In genomic region chr3:152320972-152321645, GRCm38 (mm10) we compare ENCODE assay signal across 17 mouse cellular contexts. TPM values are rescaled to one million over a fixed set of nuclear protein-coding genes. Genes with fewer than 3 reads are reported as not detected.
DNase-seq lines count a peak whose midpoint lies in the region; ATAC-seq and TF ChIP-seq lines count a peak whose summit lies in the region.
"Had no signal": no experiment of that assay in that cellular context is flagged by ENCODE, and none has a peak within 500 bp of the region (broad histone marks: within the 10 kb centered on the region; RNA-seq: fewer than 3 reads in every experiment).

No protein-coding gene starts in this region.

- peak; percentile 36 for TF ChIP-seq RAD21 in MEL (IDR thresholded peaks at IDR 0.05; ENCODE audit: low read depth, low read length)

- no peak for DNase-seq in kidney, postnatal 0 days (ENCODE audit: low spot score)
- DNase-seq in kidney, postnatal 14 days, result no peak
- DNase-seq in MEL (ENCODE audit: low read depth, low spot score), result no peak
- no peak for DNase-seq in frontal cortex, postnatal 10 days (ENCODE audit: low spot score in 2 of 2)
- DNase-seq in layer of hippocampus, postnatal 25 days (ENCODE audit: extremely low spot score in 1 of 2, low spot score in 1 of 2), result no peak
- DNase-seq: adrenal gland, postnatal 10 days; cerebellum, postnatal 25 days; forebrain, postnatal 0 days; gastrocnemius, postnatal 36 days; midbrain, embryonic 14.5 days; thymus, postnatal 36 days had no signal

- no peak overlapping the region for H3K27ac ChIP-seq in kidney, postnatal 0 days
- no peak overlapping the region for H3K27ac ChIP-seq in MEL (ENCODE audit: control insufficient read depth, low read depth, low read length)
- peak overlapping the region; percentile 20; the same call in 1 of the 2 replicates for H3K27ac ChIP-seq in heart, embryonic 13.5 days (replicated peaks)
- H3K27ac ChIP-seq: embryonic facial prominence, embryonic 15.5 days; hindbrain, embryonic 14.5 days; neural tube, embryonic 12.5 days; stomach, embryonic 15.5 days had no signal

- H3K4me2 ChIP-seq in kidney, postnatal 0 days (ENCODE audit: low read length), result no peak overlapping the region
- no peak overlapping the region for H3K4me2 ChIP-seq in heart, embryonic 13.5 days
- H3K4me2 ChIP-seq: embryonic facial prominence, embryonic 15.5 days; hindbrain, embryonic 14.5 days; neural tube, embryonic 12.5 days; stomach, embryonic 15.5 days had no signal

- WGBS in kidney, postnatal 0 days, result 88% methylated on average over 10 of the region's 10 CpGs
- WGBS in heart, embryonic 13.5 days, result 79% methylated on average over 10 of the region's 10 CpGs

- peaks cover 3% of the 10 kb centered on the region; the same call in 1 of the 2 replicates for H3K36me3 ChIP-seq in kidney, postnatal 0 days (ENCODE audit: insufficient read depth, low read length)
- H3K36me3 ChIP-seq in MEL (ENCODE audit: control insufficient read depth in 1 of 2, insufficient read depth in 2 of 2, low read length in 2 of 2), result peaks cover 1 to 5% of the 10 kb centered on the region in 2 experiments
- peaks cover 35% of the 10 kb centered on the region for H3K36me3 ChIP-seq in heart, embryonic 13.5 days
- H3K36me3 ChIP-seq: stomach, embryonic 15.5 days had no signal

- H3K4me1 ChIP-seq in kidney, postnatal 0 days (replicated peaks; ENCODE audit: insufficient read depth, low read length), result no peaks in the 10 kb centered on the region
- peaks cover 2 to 8% of the 10 kb centered on the region in 2 experiments; a peak in 3 of 4 replicates for H3K4me1 ChIP-seq in MEL (ENCODE audit: control insufficient read depth in 1 of 2, insufficient read depth in 2 of 2, low read length in 2 of 2)
- H3K4me1 ChIP-seq in heart, embryonic 13.5 days, result peaks cover 2% of the 10 kb centered on the region; the same call in 1 of the 2 replicates
- H3K4me1 ChIP-seq: embryonic facial prominence, embryonic 15.5 days; neural tube, embryonic 12.5 days; stomach, embryonic 15.5 days had no signal

- TF ChIP-seq EP300 in MEL (IDR thresholded peaks at IDR 0.05; ENCODE audit: low read depth in 1 of 2, low read length in 2 of 2), result no peak

- no peak for ATAC-seq in kidney, postnatal 0 days (replicated peaks; ENCODE audit: low FRiP score, low read depth)
- no peak for ATAC-seq in heart, embryonic 13.5 days (ENCODE audit: extremely low read depth, insufficient number of reproducible peaks, low FRiP score, low TSS enrichment)
- ATAC-seq in megakaryocyte-erythroid progenitor cell, adult 5-6 weeks (replicated peaks; ENCODE audit: low FRiP score, low TSS enrichment, poor library complexity, severe bottlenecking), result peak; percentile 50; the same call in 1 of the 2 replicates
- ATAC-seq: forebrain, postnatal 0 days had no signal

- no peaks in the 10 kb centered on the region for H3K9me3 ChIP-seq in kidney, postnatal 0 days (replicated peaks; ENCODE audit: low read length)
- H3K9me3 ChIP-seq in MEL (replicated peaks; ENCODE audit: insufficient read depth, low read length), result no peaks in the 10 kb centered on the region
- H3K9me3 ChIP-seq in heart, embryonic 13.5 days, result no peaks in the 10 kb centered on the region
- H3K9me3 ChIP-seq: embryonic facial prominence, embryonic 15.5 days; neural tube, embryonic 12.5 days; stomach, embryonic 15.5 days had no signal

- no peak for TF ChIP-seq POLR2A in MEL (IDR thresholded peaks at IDR 0.05; ENCODE audit: control insufficient read depth in 1 of 2, insufficient read depth in 1 of 2, low read depth in 1 of 2, low read length in 2 of 2, poor library complexity in 1 of 2)

- TF ChIP-seq CTCF in kidney, postnatal 0 days (IDR thresholded peaks at IDR 0.05; ENCODE audit: low read depth), result peak; percentile 28; the same call in 1 of the 2 replicates
- peak in 2 of 3 experiments; percentile 7 to 31; a peak in 2 of 6 replicates for TF ChIP-seq CTCF in MEL (IDR thresholded peaks at IDR 0.05 in 2 of 3, conservative IDR thresholded peaks at IDR 0.05 in 1 of 3; ENCODE audit: control insufficient read depth in 1 of 3, insufficient read depth in 1 of 3, low read depth in 2 of 3, low read length in 3 of 3, poor library complexity in 1 of 3, severe bottlenecking in 1 of 3)

- no peak overlapping the region for H3K4me3 ChIP-seq in kidney, postnatal 0 days (replicated peaks; ENCODE audit: low read depth, low read length)
- H3K4me3 ChIP-seq in MEL (ENCODE audit: control insufficient read depth in 1 of 2, insufficient read depth in 1 of 2, low read depth in 2 of 2, low read length in 2 of 2), result no peak overlapping the region
- no peak overlapping the region for H3K4me3 ChIP-seq in heart, embryonic 13.5 days
- H3K4me3 ChIP-seq: embryonic facial prominence, embryonic 15.5 days; neural tube, embryonic 12.5 days; stomach, embryonic 15.5 days had no signal

- H3K9ac ChIP-seq in kidney, postnatal 0 days (ENCODE audit: low read depth, low read length), result no peak overlapping the region
- no peak overlapping the region for H3K9ac ChIP-seq in MEL (ENCODE audit: control insufficient read depth, low read depth, low read length, poor library complexity, severe bottlenecking)
- no peak overlapping the region for H3K9ac ChIP-seq in heart, embryonic 13.5 days
- H3K9ac ChIP-seq: embryonic facial prominence, embryonic 15.5 days; forebrain, postnatal 0 days; hindbrain, embryonic 14.5 days; neural tube, embryonic 12.5 days; stomach, embryonic 15.5 days had no signal

- H3K27me3 ChIP-seq in kidney, postnatal 0 days (ENCODE audit: insufficient read depth, low read length), result no peaks in the 10 kb centered on the region
- no peaks in the 10 kb centered on the region for H3K27me3 ChIP-seq in MEL (ENCODE audit: control insufficient read depth in 1 of 2, insufficient read depth in 2 of 2, low read length in 2 of 2)
- no peaks in the 10 kb centered on the region for H3K27me3 ChIP-seq in heart, embryonic 13.5 days (replicated peaks)
- H3K27me3 ChIP-seq: embryonic facial prominence, embryonic 15.5 days; neural tube, embryonic 12.5 days; stomach, embryonic 15.5 days had no signal

- H3K79me2 ChIP-seq in MEL (ENCODE audit: control insufficient read depth, insufficient read depth, low read length, poor library complexity), result no peaks in the 10 kb centered on the region

TF ChIP-seq in MEL, 35 proteins besides CTCF, POLR2A, EP300 and RAD21:
- TF ChIP-seq HCFC1 (IDR thresholded peaks at IDR 0.05; ENCODE audit: low read depth, low read length) (no peak), MYC (IDR thresholded peaks at IDR 0.05; ENCODE audit: low read depth, low read length) (no peak), TBP (IDR thresholded peaks at IDR 0.05; ENCODE audit: low read depth, low read length) (no peak), ZKSCAN1 (IDR thresholded peaks at IDR 0.05; ENCODE audit: low read depth, low read length) (no peak), RCOR1 (IDR thresholded peaks at IDR 0.05; ENCODE audit: low read depth, low read length) (no peak), TCF12 (IDR thresholded peaks at IDR 0.05; ENCODE audit: low read depth, low read length) (no peak), BHLHE40 (IDR thresholded peaks at IDR 0.05; ENCODE audit: borderline replicate concordance, low read depth, low read length) (no peak), GATA1 (IDR thresholded peaks at IDR 0.05; ENCODE audit: low read depth, low read length) (no peak), ELF1 (IDR thresholded peaks at IDR 0.05; ENCODE audit: low read depth, low read length) (no peak), ZC3H11A (IDR thresholded peaks at IDR 0.05; ENCODE audit: low read depth, low read length) (peak; percentile 22; the same call in 1 of the 2 replicates), SMC3 (IDR thresholded peaks at IDR 0.05; ENCODE audit: low read depth, low read length) (peak; percentile 17; the same call in 1 of the 2 replicates), UBTF (IDR thresholded peaks at IDR 0.05; ENCODE audit: borderline replicate concordance, insufficient read depth, low read depth, low read length) (no peak), E2F4 (IDR thresholded peaks at IDR 0.05; ENCODE audit: borderline replicate concordance, low read depth, low read length) (no peak), POLR2AphosphoS5 (IDR thresholded peaks at IDR 0.05; ENCODE audit: borderline replicate concordance, low read depth, low read length) (no peak), MXI1 (IDR thresholded peaks at IDR 0.05; ENCODE audit: low read depth, low read length) (no peak)

RNA-seq across cellular contexts. Expression of gene Miga1, which starts 19.1 kb away (rescaled TPM):
- 14.4 and 14.6 TPM in 2 replicates for polyA plus RNA-seq in kidney, postnatal 0 days (2015; fragmentation: Nextera tagmentation; extraction: Ambion mirVana)
- 10.4 and 14.2 TPM in 2 replicates for total RNA-seq in MEL (2012; rRNA removed)
- 10 to 100 TPM in 1 of 2 experiments, not detected in 1; 16.2 TPM for polyA plus RNA-seq in MEL (2012; ENCODE audit: insufficient read depth in 1 of 2, insufficient read length in 2 of 2, low read depth in 1 of 2, low replicate concordance in 2 of 2, missing spikeins in 1 of 2)
- polyA plus RNA-seq in heart, embryonic 13.5 days (2015; fragmentation: Nextera tagmentation; extraction: Ambion mirVana), result 10.8 and 12.0 TPM in 2 replicates
- 16.9 and 18.8 TPM in 2 replicates for total RNA-seq in megakaryocyte-erythroid progenitor cell, adult 5-6 weeks (2014; fragmentation: Nextera tagmentation)
- 18.9 and 26.8 TPM in 2 replicates for total RNA-seq in megakaryocyte-erythroid progenitor cell, adult 5-6 weeks (2017)
- 10 to 100 TPM; 72.0 to 79.1 TPM for total RNA-seq in layer of hippocampus, postnatal 25 days (2021)

RNA-seq across cellular contexts. Expression of gene Usp33, which starts 25.2 kb away (rescaled TPM):
- polyA plus RNA-seq in kidney, postnatal 0 days (2015; fragmentation: Nextera tagmentation; extraction: Ambion mirVana), result 30.5 and 30.7 TPM in 2 replicates
- 31.0 and 34.1 TPM in 2 replicates for total RNA-seq in MEL (2012; rRNA removed)
- 10 to 100 TPM in 1 of 2 experiments, not detected in 1; 32.3 TPM for polyA plus RNA-seq in MEL (2012; ENCODE audit: insufficient read depth in 1 of 2, insufficient read length in 2 of 2, low read depth in 1 of 2, low replicate concordance in 2 of 2, missing spikeins in 1 of 2)
- 25.5 and 28.2 TPM in 2 replicates for polyA plus RNA-seq in heart, embryonic 13.5 days (2015; fragmentation: Nextera tagmentation; extraction: Ambion mirVana)
- 56.1 and 105 TPM in 2 replicates for total RNA-seq in megakaryocyte-erythroid progenitor cell, adult 5-6 weeks (2014; fragmentation: Nextera tagmentation)
- 93.4 and 95.7 TPM in 2 replicates for total RNA-seq in megakaryocyte-erythroid progenitor cell, adult 5-6 weeks (2017)
- total RNA-seq in layer of hippocampus, postnatal 25 days (2021), result 100 to 1,000 TPM; 116 to 123 TPM

RNA-seq across cellular contexts. Expression of gene Nexn, which starts 55.0 kb away (rescaled TPM):
- 15.8 and 18.1 TPM in 2 replicates for polyA plus RNA-seq in kidney, postnatal 0 days (2015; fragmentation: Nextera tagmentation; extraction: Ambion mirVana)
- 0.19 TPM in 1 of 2 replicates, not detected in the other for total RNA-seq in MEL (2012; rRNA removed)
- polyA plus RNA-seq in MEL (2012; ENCODE audit: insufficient read depth in 1 of 2, insufficient read length in 2 of 2, low read depth in 1 of 2, low replicate concordance in 2 of 2, missing spikeins in 1 of 2), result under 1 TPM in 1 of 2 experiments, not detected in 1; 0.96 TPM
- polyA plus RNA-seq in heart, embryonic 13.5 days (2015; fragmentation: Nextera tagmentation; extraction: Ambion mirVana), result 192 and 211 TPM in 2 replicates
- not detected in 2 replicates for total RNA-seq in megakaryocyte-erythroid progenitor cell, adult 5-6 weeks (2014; fragmentation: Nextera tagmentation)
- total RNA-seq in megakaryocyte-erythroid progenitor cell, adult 5-6 weeks (2017), result 1.3 and 1.8 TPM in 2 replicates
- 1 to 10 TPM; 1.2 to 1.4 TPM for total RNA-seq in layer of hippocampus, postnatal 25 days (2021)
